Mouse (Mus musculus) WW6 (cell line): ENCODE data around the gene Klra8.
"Not testable (repeated sequence)": the region's sequence is repeated elsewhere in the genome, so short reads cannot be mapped to it uniquely, and the experiment has no call there.

Experiments used
- DNase-seq: peaks from one replicate; pipeline ENCODE4 v3.0.0-alpha.2; 2013; ENCODE audit warnings: low read depth, low spot score

Klra8 gene

DNA sequence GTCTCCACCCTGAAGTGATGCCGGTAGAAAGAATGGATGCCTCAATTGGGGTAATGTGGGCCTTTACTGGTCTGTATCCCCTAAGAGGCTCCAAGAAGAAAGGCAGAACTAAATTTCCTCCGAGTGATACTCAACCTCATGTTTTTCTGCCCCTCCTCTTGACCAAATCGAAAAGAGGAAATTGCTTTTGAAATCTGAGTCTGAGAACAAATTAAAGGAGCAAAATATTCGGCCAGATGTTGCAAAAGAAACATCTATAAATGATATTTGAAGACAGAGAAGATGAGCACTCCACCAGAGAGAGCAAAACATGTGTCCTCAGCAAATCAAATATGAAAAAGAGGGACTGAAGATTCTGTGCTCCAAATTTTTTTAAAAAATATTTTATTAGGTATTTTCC is at the start of gene Klra8:
Gene Klra8, minus strand, starts transcription at position 101 of the 400 bp plus-strand sequence.
- not testable (repeated sequence) for DNase-seq

DNA sequence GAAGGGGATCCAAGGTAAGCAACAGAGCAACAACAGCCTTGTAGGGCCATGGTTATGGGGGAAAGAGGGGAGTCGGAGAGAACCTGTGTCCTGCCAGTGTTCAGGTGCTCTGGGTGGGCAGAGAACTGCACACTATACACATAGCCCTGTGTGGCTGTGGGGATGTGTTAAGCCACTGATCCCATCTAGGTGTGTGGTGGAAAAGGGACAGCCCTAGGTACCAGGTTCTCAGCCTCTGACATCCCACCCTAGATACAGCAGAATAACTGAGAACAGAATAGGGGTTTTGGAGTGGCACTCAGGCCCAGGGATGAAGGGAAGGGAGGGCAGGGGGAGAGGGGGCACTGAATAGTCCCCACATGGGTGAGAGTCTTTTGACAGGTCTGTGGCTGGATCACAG is 19.2 kb downstream of the Klra8 start:
- DNase-seq = no peak

DNA sequence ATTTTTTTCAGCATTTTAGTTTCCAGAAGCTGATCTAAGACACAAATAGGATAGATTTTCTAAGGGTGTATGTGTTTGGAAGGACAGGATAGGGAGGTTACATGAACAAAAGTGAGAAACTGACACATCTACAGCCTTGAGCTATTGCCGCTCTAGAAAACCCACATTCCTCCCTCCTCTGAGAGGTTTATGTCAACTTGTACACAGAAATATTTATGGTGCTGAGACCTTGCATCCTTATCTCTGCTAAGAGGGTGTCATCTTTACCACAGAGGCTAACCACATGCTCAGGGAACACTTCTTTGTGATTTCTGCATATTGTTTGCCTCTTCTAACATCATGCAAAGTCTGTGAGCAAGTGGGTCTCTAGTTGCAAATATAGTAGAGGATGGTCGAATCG is 27.0 kb downstream of the Klra8 start:
- not testable (repeated sequence) for DNase-seq

DNA sequence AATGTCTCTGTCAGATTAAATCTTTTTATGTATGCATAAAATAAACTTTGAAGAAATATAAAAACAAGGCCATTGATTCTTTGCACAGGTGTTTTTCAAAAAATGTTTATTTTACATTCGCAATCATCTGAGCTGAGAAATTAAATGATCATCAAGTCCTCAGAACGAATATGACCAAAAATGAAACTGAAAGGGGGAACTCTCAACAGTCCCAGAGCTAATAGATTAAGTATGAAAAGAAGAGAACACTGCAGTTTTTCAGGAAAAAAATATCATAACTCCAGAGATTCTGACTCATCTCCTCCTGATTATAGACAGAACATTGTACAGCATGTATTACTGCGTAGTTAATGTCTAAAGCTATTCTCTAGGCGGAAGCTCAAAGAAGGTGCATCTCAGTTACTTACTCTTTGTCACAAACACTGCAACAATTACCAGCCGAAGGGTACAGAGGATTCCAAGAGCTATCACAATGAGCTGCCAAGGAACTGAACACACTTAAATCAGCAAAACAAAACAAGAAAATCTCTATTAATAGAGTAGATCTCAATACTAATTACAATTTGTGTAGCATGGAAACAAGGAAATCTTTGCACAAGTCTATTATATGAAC is 37.3 kb downstream of the Klra8 start:
- DNase-seq = no peak

DNA sequence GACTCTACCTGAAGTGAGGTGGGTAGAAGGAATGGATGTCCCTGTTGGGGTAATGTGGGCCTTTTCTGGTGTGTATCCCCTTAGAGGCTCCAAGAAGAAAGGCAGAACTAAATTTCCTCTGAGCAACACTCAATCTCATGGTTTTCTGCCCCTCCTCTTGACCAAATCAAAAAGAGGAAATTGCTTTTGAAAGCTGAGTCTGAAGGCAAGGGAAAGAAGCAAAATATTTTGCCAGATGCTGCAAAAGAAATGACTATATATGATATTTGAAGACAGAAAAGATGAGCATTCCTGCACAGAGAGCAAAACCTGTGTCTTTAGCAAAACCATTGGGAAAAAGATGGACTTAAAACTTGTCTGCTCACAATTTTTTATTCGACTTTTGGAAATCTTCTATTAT is 62.5 kb downstream of the Klra8 start, which contains the start of gene Klra4:
Gene Klra4, minus strand, starts transcription at position 101 of the 400 bp plus-strand sequence.
- not testable (repeated sequence) for DNase-seq
